Mouse (Mus musculus) embryonic facial prominence, embryonic 11.5 days (tissue): ENCODE results near the gene Fbxl17. TPM values are rescaled to one million over a fixed set of nuclear protein-coding genes. Genes with fewer than 3 reads are reported as not detected.

Experiments used
- ATAC-seq: fragments of 200-750 bp; cut with Nextera tagmentation; replicated peaks from 2 replicates; pipeline ENCODE4 v1.8.0; 2017; ENCODE audit warnings: low read depth; ENCODE audit not compliant: insufficient number of reproducible peaks, low FRiP score, low TSS enrichment
- DNase-seq: peaks from one replicate; pipeline ENCODE4 v3.0.0-alpha.2; 2015; ENCODE audit warnings: low spot score
- H3K27ac ChIP-seq: fragments of 300-500 bp; sonication (generic); replicated peaks from 2 replicates; pipeline ENCODE4 v1.5.1; 2014; ENCODE audit warnings: mild to moderate bottlenecking, low read depth, low read length, control low read depth
- H3K27me3 ChIP-seq: fragments of 300-500 bp; sonication (generic); 2 replicates; pipeline ENCODE4 v1.6.1; 2014; ENCODE audit warnings: mild to moderate bottlenecking, low read length, moderate library complexity, mixed read lengths; ENCODE audit not compliant: control insufficient read depth, insufficient read depth
- H3K36me3 ChIP-seq: fragments of 300-500 bp; sonication (generic); replicated peaks from 2 replicates; pipeline ENCODE4 v1.6.1; 2014; ENCODE audit warnings: low read depth, mild to moderate bottlenecking, low read length, moderate library complexity, mixed read lengths; ENCODE audit not compliant: control insufficient read depth, insufficient read depth
- H3K4me1 ChIP-seq: fragments of 300-500 bp; sonication (generic); 2 replicates; pipeline ENCODE4 v1.6.1; 2014; ENCODE audit warnings: low read length, mixed read lengths; ENCODE audit not compliant: control insufficient read depth, insufficient read depth
- H3K4me2 ChIP-seq: fragments of 300-500 bp; sonication (generic); 2 replicates; pipeline ENCODE4 v1.6.1; 2014; ENCODE audit warnings: low read depth, mild to moderate bottlenecking, control low read depth, low read length, moderate library complexity
- H3K4me3 ChIP-seq: fragments of 300-500 bp; sonication (generic); 2 replicates; pipeline ENCODE4 v1.5.1; 2014; ENCODE audit warnings: low read depth, low read length, control low read depth
- H3K9ac ChIP-seq: fragments of 300-500 bp; sonication (generic); replicated peaks from 2 replicates; pipeline ENCODE4 v1.6.1; 2014; ENCODE audit warnings: mild to moderate bottlenecking, control low read depth, low read length
- H3K9me3 ChIP-seq: fragments of 300-500 bp; sonication (generic); replicated peaks from 2 replicates; pipeline ENCODE4 v1.6.1; 2016; ENCODE audit warnings: mild to moderate bottlenecking, low read length, inconsistent platforms, mixed read lengths; ENCODE audit not compliant: control insufficient read depth
- WGBS: fragments of 180-500 bp; shearing (Covaris S2); extraction: QIAGEN DNeasy Blood & Tissue Kit; methylation state at CpG from one replicate; pipeline ENCODE4 v1.1.7; 2014; 5-methylcytosine and 5-hydroxymethylcytosine counted together
- polyA plus RNA-seq: library from polyadenylated mRNA; unstranded; fragments of >200 nt; fragmentation: Nextera tagmentation; extraction: Ambion mirVana; gene quantifications from 2 replicates; pipeline ENCODE4 v1.2.1, GENCODE M21; 2014

Fbxl17 gene
- polyA plus RNA-seq, 1 experiment from 2014 or later: 7.7 TPM

GRCm38 (mm10) chr17:63112826-63113225 lies 387.0 kb downstream of the Fbxl17 start:
- Histone ChIP-seq H3K36me3 (no peaks in the 10 kb centered on the region), H3K4me2 (no peak overlapping the region), H3K4me3 (no peak overlapping the region), H3K27me3 (no peaks in the 10 kb centered on the region), H3K9me3 (no peaks in the 10 kb centered on the region), H3K27ac (no peak overlapping the region), H3K4me1 (no peaks in the 10 kb centered on the region), H3K9ac (no peak overlapping the region)
- WGBS: 79% methylated on average over 5 of the region's 5 CpGs
- ATAC-seq (no peak), DNase-seq (no peak)

- no peaks in the 10 kb centered on the region for H3K36me3 ChIP-seq
- H3K27ac ChIP-seq: no peak overlapping the region
- DNase-seq (no peak), ATAC-seq (no peak)
- H3K9me3 ChIP-seq: no peaks in the 10 kb centered on the region
- no peaks in the 10 kb centered on the region for H3K4me1 ChIP-seq
- no peaks in the 10 kb centered on the region for H3K27me3 ChIP-seq
- 57% methylated on average over 6 of the region's 6 CpGs for WGBS
- H3K4me2 ChIP-seq: no peak overlapping the region
- H3K9ac ChIP-seq: no peak overlapping the region
- H3K4me3 ChIP-seq: no peak overlapping the region
These were observed 388.8 kb downstream of the Fbxl17 start for GRCm38 (mm10) chr17:63110994-63111393.

GRCm38 (mm10) chr17:63110211-63110755 lies 389.5 kb downstream of the Fbxl17 start:
- no peak overlapping the region for H3K9ac ChIP-seq
- no peak overlapping the region for H3K27ac ChIP-seq
- WGBS: 76% methylated on average over 7 of the region's 7 CpGs
- DNase-seq (no peak), ATAC-seq (no peak)
- no peak overlapping the region for H3K4me3 ChIP-seq
- no peak overlapping the region for H3K4me2 ChIP-seq
- H3K36me3 ChIP-seq: no peaks in the 10 kb centered on the region
- no peaks in the 10 kb centered on the region for H3K9me3 ChIP-seq
- H3K27me3 ChIP-seq: no peaks in the 10 kb centered on the region
- no peaks in the 10 kb centered on the region for H3K4me1 ChIP-seq

GRCm38 (mm10) chr17:63108035-63108434 lies 391.8 kb downstream of the Fbxl17 start:
- no peak overlapping the region for H3K27ac ChIP-seq
- no peaks in the 10 kb centered on the region for H3K4me1 ChIP-seq
- DNase-seq (no peak), ATAC-seq (no peak)
- H3K4me3 ChIP-seq: no peak overlapping the region
- no peak overlapping the region for H3K4me2 ChIP-seq
- H3K27me3 ChIP-seq: no peaks in the 10 kb centered on the region
- no peak overlapping the region for H3K9ac ChIP-seq
- H3K36me3 ChIP-seq: no peaks in the 10 kb centered on the region
- 76% methylated on average over 5 of the region's 5 CpGs for WGBS
- H3K9me3 ChIP-seq: no peaks in the 10 kb centered on the region

GRCm38 (mm10) chr17:63107515-63107914 lies 392.3 kb downstream of the Fbxl17 start:
- no peaks in the 10 kb centered on the region for H3K36me3 ChIP-seq
- no peaks in the 10 kb centered on the region for H3K27me3 ChIP-seq
- no peaks in the 10 kb centered on the region for H3K9me3 ChIP-seq
- no peak overlapping the region for H3K27ac ChIP-seq
- ATAC-seq (no peak), DNase-seq (no peak)
- H3K9ac ChIP-seq: no peak overlapping the region
- no peaks in the 10 kb centered on the region for H3K4me1 ChIP-seq
- H3K4me2 ChIP-seq: no peak overlapping the region
- H3K4me3 ChIP-seq: no peak overlapping the region
- WGBS: 62% methylated on average over 4 of the region's 4 CpGs

- H3K27ac ChIP-seq: no peak overlapping the region
- H3K4me3 ChIP-seq: no peak overlapping the region
- no peak overlapping the region for H3K9ac ChIP-seq
- no peaks in the 10 kb centered on the region for H3K27me3 ChIP-seq
- DNase-seq (no peak), ATAC-seq (no peak)
- no peak overlapping the region for H3K4me2 ChIP-seq
- WGBS: 77% methylated on average over 2 of the region's 2 CpGs
- H3K36me3 ChIP-seq: no peaks in the 10 kb centered on the region
- no peaks in the 10 kb centered on the region for H3K9me3 ChIP-seq
- H3K4me1 ChIP-seq: no peaks in the 10 kb centered on the region
These were observed 404.3 kb downstream of the Fbxl17 start for GRCm38 (mm10) chr17:63095553-63095952.

- Histone ChIP-seq H3K4me3 (no peak overlapping the region), H3K36me3 (no peaks in the 10 kb centered on the region), H3K9ac (no peak overlapping the region), H3K4me1 (no peaks in the 10 kb centered on the region), H3K27ac (no peak overlapping the region), H3K27me3 (no peaks in the 10 kb centered on the region), H3K4me2 (no peak overlapping the region), H3K9me3 (no peaks in the 10 kb centered on the region)
- WGBS: 85% methylated on average over 4 of the region's 4 CpGs
- DNase-seq (no peak), ATAC-seq (no peak)
These were observed 404.8 kb downstream of the Fbxl17 start for GRCm38 (mm10) chr17:63095017-63095416.

- no peak overlapping the region for H3K4me3 ChIP-seq
- WGBS: 83% methylated on average over 4 of the region's 4 CpGs
- no peaks in the 10 kb centered on the region for H3K9me3 ChIP-seq
- H3K9ac ChIP-seq: no peak overlapping the region
- H3K36me3 ChIP-seq: no peaks in the 10 kb centered on the region
- ATAC-seq: no peak
- H3K27ac ChIP-seq: no peak overlapping the region
- no peak for DNase-seq
- H3K27me3 ChIP-seq: no peaks in the 10 kb centered on the region
- H3K4me2 ChIP-seq: no peak overlapping the region
- no peaks in the 10 kb centered on the region for H3K4me1 ChIP-seq
These were observed 406.6 kb downstream of the Fbxl17 start for GRCm38 (mm10) chr17:63093184-63093583.
